Mouse (Mus musculus): ENCODE measurements around the gene Cic. TPM values are rescaled to one million over a fixed set of nuclear protein-coding genes. Genes with fewer than 3 reads are reported as not detected.
A peak's percentile ranks its signal among the peaks of the same experiment; 100 is the strongest.

Gene Cic
- total RNA-seq, 2 experiments from 2014 or later: 215 to 228 TPM

DNA sequence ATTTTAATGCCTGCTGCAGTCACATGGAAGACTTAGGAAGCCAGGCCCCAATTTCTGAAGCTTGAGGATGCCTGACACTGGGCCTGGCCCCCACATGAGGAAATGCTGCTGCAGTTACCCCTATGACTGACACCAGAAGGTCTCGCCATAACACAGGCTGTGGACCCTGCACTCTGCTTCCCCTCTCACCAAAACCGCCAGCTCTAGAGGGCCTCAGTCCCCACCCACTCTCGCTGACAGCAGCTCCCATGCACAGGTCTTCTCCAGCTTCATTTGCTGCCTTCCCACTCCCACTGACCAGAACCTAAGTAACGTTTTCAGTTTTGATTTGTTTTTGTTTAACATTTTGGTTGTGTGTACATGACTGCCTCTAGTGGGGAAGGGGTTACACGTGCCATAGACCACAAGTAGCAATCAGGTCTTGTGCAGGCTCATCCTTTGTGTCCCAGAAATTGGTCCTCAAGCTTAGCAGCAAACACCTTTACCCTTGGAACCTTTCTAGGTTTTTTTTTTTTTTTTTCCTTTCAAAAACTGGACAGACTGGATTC is 35.3 kb upstream of the Cic start:
- Histone ChIP-seq H3K4me3 (no peak overlapping the region), H3K27ac (no peak overlapping the region)
- intact Hi-C loops (cut with DNase I): no loop called here
- DNase-seq (ENCODE audit: extremely low spot score in 1 of 2, low spot score in 2 of 2): no peak
- no peak; the same call in 1 of the 2 replicates for TF ChIP-seq CTCF (IDR thresholded peaks at IDR 0.05)

DNA sequence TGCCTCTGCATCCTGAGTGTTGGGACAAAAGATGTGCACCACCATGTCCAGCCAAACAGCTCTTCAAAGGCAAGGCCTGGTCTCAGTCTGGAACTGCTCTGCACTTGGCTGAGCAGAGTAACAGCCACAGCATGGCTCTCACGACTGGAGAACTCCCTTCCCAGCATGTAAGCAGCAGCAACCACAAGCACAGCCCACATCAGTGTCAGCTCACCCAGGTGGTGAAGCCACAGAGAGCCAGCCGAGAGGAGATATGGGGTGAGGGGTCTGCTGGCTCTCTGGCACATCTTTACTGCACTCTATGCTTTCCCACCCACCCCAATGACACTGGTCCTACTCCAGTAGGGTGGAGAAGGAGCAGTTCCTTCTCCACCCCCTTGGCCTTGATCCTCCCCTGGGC is 34.4 kb upstream of the Cic start:
- Histone ChIP-seq H3K4me3 (no peak overlapping the region), H3K27ac (no peak overlapping the region)
- TF ChIP-seq CTCF (IDR thresholded peaks at IDR 0.05): no peak
- intact Hi-C loops (cut with DNase I): no loop called here
- no peak for DNase-seq (ENCODE audit: extremely low spot score in 1 of 2, low spot score in 2 of 2)

DNA sequence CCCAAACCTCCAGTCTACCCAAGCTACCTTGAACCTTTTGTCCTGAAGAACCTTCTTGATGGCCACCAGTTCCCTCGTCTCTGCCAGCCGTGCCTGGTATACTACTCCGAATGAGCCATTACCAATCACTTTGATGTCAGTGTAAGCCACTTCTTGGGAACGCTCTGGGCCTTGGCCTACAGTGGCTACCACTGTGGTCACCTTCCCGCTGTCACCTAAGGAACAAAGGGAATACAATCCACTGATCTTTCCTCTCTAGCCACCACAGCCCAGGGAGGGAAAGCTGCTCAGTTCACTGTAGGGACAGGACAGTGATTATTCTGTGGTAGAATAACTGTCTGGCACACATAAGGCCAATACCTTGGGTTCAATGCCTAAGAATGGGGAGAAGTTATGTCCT is 32.0 kb upstream of the Cic start:
- H3K27ac ChIP-seq: no peak overlapping the region
- no peak for DNase-seq (ENCODE audit: extremely low spot score in 1 of 2, low spot score in 2 of 2)
- no peak for TF ChIP-seq CTCF (IDR thresholded peaks at IDR 0.05)
- intact Hi-C loops (cut with DNase I): loop anchor here (5.0 kb wide), 1 partner anchor 263 kb away; the partner anchor contains the start of gene Rabac1
- H3K4me3 ChIP-seq: no peak overlapping the region

DNA sequence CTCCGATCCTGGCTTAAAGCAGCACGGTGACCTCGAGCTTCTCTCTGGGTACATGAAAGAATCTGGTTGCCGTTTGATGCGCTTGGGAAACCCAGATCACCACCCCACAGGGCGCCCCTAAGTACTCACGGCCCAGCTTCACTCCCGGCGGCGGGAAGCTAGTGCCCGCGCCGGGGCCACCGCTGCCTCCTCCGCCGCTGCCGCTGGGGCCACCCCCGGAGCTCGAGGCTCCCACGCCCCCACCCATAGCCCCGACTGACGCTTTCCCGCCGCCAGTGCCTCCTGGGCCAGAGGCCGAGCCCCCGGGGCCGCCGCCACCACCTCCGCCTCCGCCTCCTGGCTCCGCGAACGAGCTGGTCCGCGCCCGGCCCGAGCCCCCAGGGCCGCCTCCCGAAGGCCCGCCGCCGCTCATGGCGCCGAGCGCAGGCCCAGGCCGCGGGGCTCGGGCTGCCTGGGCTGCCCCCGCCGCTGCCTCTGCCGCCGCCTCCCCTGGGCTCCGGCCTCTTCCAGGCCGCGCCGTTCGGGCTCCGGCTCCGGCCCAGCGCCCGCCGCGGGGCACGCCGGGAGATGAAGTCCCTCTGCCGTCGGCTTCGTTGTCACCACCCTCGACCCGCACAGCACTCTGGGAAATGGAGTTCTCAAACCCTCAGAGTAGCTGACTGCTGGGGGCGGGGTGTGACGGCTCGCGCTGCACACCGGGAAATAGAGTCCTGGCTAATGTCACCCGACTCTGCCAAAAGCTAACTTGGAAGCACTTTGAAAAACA is 30.1 kb upstream of the Cic start, which contains the start of gene Gsk3a:
TSS of gene Gsk3a (minus strand) at position 603 of the 766 bp plus-strand sequence.
- peak; percentile 98 for DNase-seq (ENCODE audit: extremely low spot score in 1 of 2, low spot score in 2 of 2)
- TF ChIP-seq CTCF (IDR thresholded peaks at IDR 0.05): no peak
- peak within 1 kb of the TSS; percentile 99 for H3K27ac ChIP-seq
- intact Hi-C loops (cut with DNase I): loop anchor here (5.0 kb wide), 1 partner anchor 265 kb away; the partner anchor contains the start of gene Rabac1
- H3K4me3 ChIP-seq: peak within 1 kb of the TSS; percentile 85

DNA sequence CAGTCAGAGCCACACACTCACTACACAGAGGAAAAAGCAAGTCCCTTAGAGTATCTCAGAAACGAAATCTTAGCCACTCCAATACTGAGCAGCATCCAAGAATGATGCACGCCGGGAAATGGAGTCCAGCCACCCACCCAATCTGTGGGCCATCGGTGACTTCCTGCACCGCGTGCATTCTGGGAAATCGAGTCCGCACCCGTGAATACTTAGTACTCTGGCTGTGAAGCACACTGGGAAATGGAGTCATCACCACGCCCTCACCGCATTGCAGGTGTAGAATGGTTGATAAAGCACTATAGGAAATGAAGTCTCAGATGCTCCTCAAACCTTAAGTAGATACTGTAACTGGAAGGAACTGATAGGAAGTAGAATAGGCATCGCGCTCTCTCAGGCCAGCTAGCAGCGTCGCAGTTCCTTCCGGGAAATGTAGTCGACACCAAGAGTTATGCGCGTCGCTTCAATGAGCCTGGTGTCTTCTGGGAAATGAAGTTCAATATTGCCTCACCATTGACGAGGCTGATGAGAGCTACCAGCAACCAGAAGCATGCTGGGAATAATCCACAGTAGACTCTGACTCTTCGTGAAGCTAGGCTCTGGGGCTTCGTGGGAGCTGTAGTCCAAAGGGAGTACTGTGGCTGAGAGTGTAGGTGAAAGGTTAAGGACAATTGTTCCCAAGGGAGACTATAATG is 29.3 kb upstream of the Cic start:
- no peak for TF ChIP-seq CTCF (IDR thresholded peaks at IDR 0.05)
- peak overlapping the region; percentile 99 for H3K27ac ChIP-seq
- peak; percentile 90 to 92 for DNase-seq (ENCODE audit: extremely low spot score in 1 of 2, low spot score in 2 of 2)
- H3K4me3 ChIP-seq: peak overlapping the region; percentile 85
- intact Hi-C loops (cut with DNase I): loop anchor here (5.0 kb wide), 1 partner anchor 266 kb away; the partner anchor contains the start of gene Rabac1

DNA sequence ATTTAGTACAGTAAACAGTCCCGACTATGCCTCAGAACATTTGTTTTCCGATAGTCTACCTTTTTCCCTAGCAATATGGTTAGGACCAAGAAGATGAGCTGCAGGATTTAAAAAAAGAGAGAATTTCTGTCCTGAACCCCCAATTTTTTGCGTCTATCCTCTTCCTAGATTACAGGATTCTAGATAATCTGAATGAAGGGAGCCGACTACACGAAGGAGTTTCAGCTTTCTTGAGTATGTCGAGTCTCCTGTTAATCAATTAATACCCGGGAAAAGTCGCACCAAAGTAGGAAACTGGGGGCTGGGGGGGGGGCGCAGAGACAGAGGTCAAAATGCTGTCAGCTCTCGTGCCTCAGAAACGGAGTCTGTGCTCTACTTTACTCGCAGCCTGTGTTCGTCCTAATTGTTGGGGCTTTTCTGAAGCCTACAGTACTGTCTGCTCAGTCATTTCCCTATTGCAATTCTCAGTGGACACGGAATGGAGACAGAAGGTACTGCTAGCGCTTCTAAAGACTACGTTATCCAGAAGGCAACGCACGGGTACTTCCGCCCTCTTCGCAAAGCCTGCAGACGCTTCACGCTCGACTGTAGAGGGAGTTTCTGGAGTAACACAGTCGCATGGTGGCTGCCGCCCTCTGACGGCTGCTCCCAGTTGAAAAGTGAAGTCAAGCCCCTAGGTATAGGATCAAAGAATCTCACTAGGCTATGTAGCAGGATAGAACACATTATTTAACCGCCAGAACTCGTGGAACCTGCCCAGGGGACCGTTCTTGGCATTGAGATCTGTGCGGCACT is 28.5 kb upstream of the Cic start:
- peak; percentile 66 for TF ChIP-seq CTCF (IDR thresholded peaks at IDR 0.05)
- Histone ChIP-seq H3K4me3 (peak overlapping the region; percentile 85), H3K27ac (peak overlapping the region; percentile 99)
- intact Hi-C loops (cut with DNase I): loop anchor here (1.0 to 5.0 kb wide), 2 partner anchors 77 to 267 kb away; partner anchors contain the start of gene Rabac1
- DNase-seq (ENCODE audit: extremely low spot score in 1 of 2, low spot score in 2 of 2): peak; percentile 79 to 84

DNA sequence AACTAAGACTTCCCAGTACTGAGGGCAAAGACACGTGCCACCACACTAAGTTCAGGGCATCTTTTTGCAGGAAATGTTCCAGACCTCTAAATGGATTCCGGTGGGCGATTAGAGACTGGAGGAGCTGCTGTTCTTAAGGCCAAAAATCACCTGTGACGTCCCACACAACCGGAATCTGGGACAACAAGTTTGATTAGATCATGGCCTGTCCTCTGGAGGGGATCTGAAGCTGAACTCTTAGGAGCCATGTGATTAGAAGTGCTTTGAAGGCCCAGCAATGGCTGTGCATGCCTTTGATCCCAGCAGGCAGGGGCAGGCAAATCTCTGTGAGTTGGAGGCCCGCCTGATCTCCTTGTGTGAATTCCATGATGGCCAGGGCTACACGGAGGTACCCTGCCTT is 26.9 kb upstream of the Cic start:
- Histone ChIP-seq H3K4me3 (no peak overlapping the region), H3K27ac (peak overlapping the region; percentile 91)
- DNase-seq (ENCODE audit: extremely low spot score in 1 of 2, low spot score in 2 of 2): no peak
- intact Hi-C loops (cut with DNase I): loop anchor here (1.0 to 5.0 kb wide), 2 partner anchors 38 to 137 kb away; no protein-coding TSS in a partner anchor
- no peak for TF ChIP-seq CTCF (IDR thresholded peaks at IDR 0.05)

DNA sequence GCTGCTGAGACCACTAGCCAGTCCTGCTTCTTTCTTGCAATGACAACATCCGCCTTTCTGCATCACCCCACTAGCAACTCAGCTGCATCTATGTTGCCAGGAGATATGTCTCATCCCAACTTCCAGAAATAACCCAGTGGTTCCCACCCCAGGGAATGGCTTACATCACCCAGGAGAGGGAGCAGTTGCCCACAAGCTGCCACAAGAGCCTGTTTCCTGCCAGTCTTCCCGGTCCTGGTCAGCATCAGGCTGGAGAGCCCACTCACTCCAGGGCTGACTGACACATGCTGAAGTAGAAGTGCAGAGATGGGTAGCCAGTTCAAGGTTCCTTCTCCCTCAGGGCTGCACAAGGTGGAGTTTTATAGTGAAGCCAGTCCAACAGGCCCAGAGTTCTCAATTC is 26.4 kb upstream of the Cic start:
- peak; percentile 75 to 80 for DNase-seq (ENCODE audit: extremely low spot score in 1 of 2, low spot score in 2 of 2)
- peak; percentile 76 for TF ChIP-seq CTCF (IDR thresholded peaks at IDR 0.05)
- Histone ChIP-seq H3K4me3 (no peak overlapping the region), H3K27ac (peak overlapping the region; percentile 91)
- intact Hi-C loops (cut with DNase I): loop anchor here (1.0 to 5.0 kb wide), 2 partner anchors 37 to 136 kb away; no protein-coding TSS in a partner anchor

DNA sequence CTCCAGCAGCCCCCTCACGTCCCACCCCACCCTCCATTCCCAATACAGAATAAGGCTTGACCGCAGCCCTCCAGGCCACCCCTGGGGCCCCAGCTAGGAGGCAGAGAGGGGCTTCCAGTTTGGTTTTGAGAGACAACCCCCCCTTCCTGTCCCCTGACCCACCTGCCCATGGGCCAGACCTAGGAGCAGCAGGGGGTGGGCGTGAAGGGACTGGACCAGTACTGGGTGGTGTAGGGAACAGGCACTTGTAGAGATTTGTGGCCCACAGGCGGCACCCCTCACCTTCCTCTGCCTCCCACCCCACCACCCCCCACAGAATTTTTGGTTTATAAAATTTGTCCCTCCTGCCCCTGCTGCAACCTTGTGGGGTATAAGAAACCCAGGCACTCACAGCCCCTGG is 24.1 kb upstream of the Cic start:
- no peak for TF ChIP-seq CTCF (IDR thresholded peaks at IDR 0.05)
- DNase-seq (ENCODE audit: extremely low spot score in 1 of 2, low spot score in 2 of 2): no peak
- H3K27ac ChIP-seq: peak overlapping the region; percentile 26; the same call in 1 of the 2 replicates
- intact Hi-C loops (cut with DNase I): loop anchor here (5.0 kb wide), 1 partner anchor 134 kb away; no protein-coding TSS in a partner anchor
- H3K4me3 ChIP-seq: no peak overlapping the region

DNA sequence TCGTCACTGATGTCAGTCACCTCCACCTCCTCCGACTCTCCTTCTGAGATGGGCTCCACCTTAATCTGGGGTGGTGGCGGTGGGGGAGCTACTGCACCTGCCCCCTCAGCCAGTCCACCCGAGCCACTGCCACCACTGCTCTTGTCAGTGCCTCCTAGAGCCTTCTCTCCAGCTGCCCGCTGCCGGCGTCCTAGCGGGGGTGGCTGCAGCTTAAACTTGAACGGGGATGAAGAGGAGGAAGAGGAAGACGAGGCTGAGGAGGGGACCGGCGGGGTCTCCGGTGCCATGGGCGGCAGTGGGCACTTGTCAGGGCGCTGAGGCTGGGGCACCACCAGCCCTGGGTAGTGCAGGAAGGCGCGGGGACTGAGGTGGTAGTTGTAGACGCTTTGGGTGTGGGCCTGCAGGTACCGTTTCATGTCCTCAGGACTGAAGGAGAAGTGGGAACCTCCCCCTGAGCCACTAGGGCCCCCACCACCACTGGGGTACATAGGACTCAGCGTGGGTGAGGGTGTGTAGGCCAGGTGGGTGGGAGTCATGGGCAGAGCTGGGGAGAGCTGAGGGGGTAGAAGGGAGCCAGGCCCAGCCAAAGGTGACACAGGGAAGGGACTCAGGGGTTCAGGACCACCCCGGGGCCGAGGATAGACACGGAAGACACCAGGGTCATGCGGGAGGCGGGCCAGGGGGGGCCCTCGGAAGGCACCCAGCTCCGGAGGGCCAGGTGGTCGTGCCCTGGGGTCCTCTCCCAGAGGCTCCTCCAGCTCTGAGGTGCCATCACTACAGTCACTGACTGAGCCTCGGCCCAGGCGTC is 22.7 kb upstream of the Cic start:
- peak overlapping the region; percentile 99 for H3K27ac ChIP-seq
- intact Hi-C loops (cut with DNase I): loop anchor here (5.0 kb wide), 1 partner anchor 133 kb away; no protein-coding TSS in a partner anchor
- no peak for DNase-seq (ENCODE audit: extremely low spot score in 1 of 2, low spot score in 2 of 2)

More for the DNA sequence above, 22.7 kb upstream of the Cic start:
- H3K4me3 ChIP-seq: peak overlapping the region; percentile 28
- no peak for TF ChIP-seq CTCF (IDR thresholded peaks at IDR 0.05)

Data from left cerebral cortex, adult 2 months (tissue).